Mouse (Mus musculus) MN1 (cell line): ENCODE measurements around the gene Itsn1.

Source experiments
- DNase-seq: peaks from one replicate; pipeline ENCODE4 v3.0.0-alpha.2; 2016; ENCODE audit warnings: low spot score

Gene Itsn1

GRCm38 (mm10) chr16:91871188-91871587 is 142.1 kb downstream of the Itsn1 start:
- DNase-seq = no peak

- DNase-seq = no peak
Observed at GRCm38 (mm10) chr16:91873695-91874094, 144.6 kb downstream of the Itsn1 start.

- DNase-seq = no peak
Observed at GRCm38 (mm10) chr16:91875567-91876344, 146.7 kb downstream of the Itsn1 start.

GRCm38 (mm10) chr16:91876457-91876856 is 147.4 kb downstream of the Itsn1 start:
- no peak for DNase-seq

- DNase-seq = no peak
Observed at GRCm38 (mm10) chr16:91879101-91879500, 150.0 kb downstream of the Itsn1 start.

- DNase-seq = no peak
Observed at GRCm38 (mm10) chr16:91880869-91881767, 152.0 kb downstream of the Itsn1 start.

- DNase-seq = no peak
Observed at GRCm38 (mm10) chr16:91882168-91882859, 153.2 kb downstream of the Itsn1 start.

- DNase-seq = no peak
Observed at GRCm38 (mm10) chr16:91883636-91884035, 154.6 kb downstream of the Itsn1 start.

- DNase-seq = no peak
Observed at GRCm38 (mm10) chr16:91884196-91884595, 155.1 kb downstream of the Itsn1 start.

GRCm38 (mm10) chr16:91885389-91886122 is 156.5 kb downstream of the Itsn1 start:
- peak; percentile 36 for DNase-seq

- DNase-seq = no peak
Observed at GRCm38 (mm10) chr16:91888368-91888767, 159.3 kb downstream of the Itsn1 start.

GRCm38 (mm10) chr16:91889831-91890230 is 160.8 kb downstream of the Itsn1 start:
- peak; percentile 64 for DNase-seq

GRCm38 (mm10) chr16:91891218-91891617 is 162.1 kb downstream of the Itsn1 start:
- no peak for DNase-seq

- peak; percentile 27 for DNase-seq
Observed at GRCm38 (mm10) chr16:91896426-91896830, 167.3 kb downstream of the Itsn1 start.

GRCm38 (mm10) chr16:91898850-91899848 is 170.1 kb downstream of the Itsn1 start:
- no peak for DNase-seq

- DNase-seq = no peak
Observed at GRCm38 (mm10) chr16:91900274-91900673, 171.2 kb downstream of the Itsn1 start.

GRCm38 (mm10) chr16:91903801-91904506 is 174.9 kb downstream of the Itsn1 start:
- DNase-seq = no peak

GRCm38 (mm10) chr16:91905127-91905860 is 176.2 kb downstream of the Itsn1 start:
- no peak for DNase-seq

GRCm38 (mm10) chr16:91905987-91906386 is 176.9 kb downstream of the Itsn1 start:
- no peak for DNase-seq
